Mouse (Mus musculus) midbrain, embryonic 14.5 days (tissue): ENCODE data around the gene Pspn. TPM values are rescaled to one million over a fixed set of nuclear protein-coding genes. Genes with fewer than 3 reads are reported as not detected.

Experiments
- ATAC-seq: fragments of 200-750 bp; cut with Nextera tagmentation; 2 replicates; pipeline ENCODE4 v1.8.0; 2017; ENCODE audit warnings: moderate number of reproducible peaks, moderate library complexity; ENCODE audit not compliant: low FRiP score, low TSS enrichment
- DNase-seq: peaks from one replicate; pipeline ENCODE4 v3.0.0-alpha.2; 2015
- H3K27ac ChIP-seq: fragments of 300-500 bp; sonication (generic); replicated peaks from 2 replicates; pipeline ENCODE4 v1.5.1; 2014; ENCODE audit warnings: mild to moderate bottlenecking, low read depth, low read length, moderate library complexity
- H3K27me3 ChIP-seq: fragments of 300-500 bp; sonication (generic); 2 replicates; pipeline ENCODE4 v1.6.1; 2014; ENCODE audit warnings: low read length, control low read depth, mixed read lengths; ENCODE audit not compliant: control insufficient read depth, insufficient read depth
- H3K36me3 ChIP-seq: fragments of 300-500 bp; sonication (generic); 2 replicates; pipeline ENCODE4 v1.6.1; 2014; ENCODE audit warnings: low read length, control low read depth; ENCODE audit not compliant: control insufficient read depth, insufficient read depth
- H3K4me1 ChIP-seq: fragments of 300-500 bp; sonication (generic); 2 replicates; pipeline ENCODE4 v1.6.1; 2014; ENCODE audit warnings: mild to moderate bottlenecking, antibody characterized with exemption, low read length, control low read depth; ENCODE audit not compliant: control insufficient read depth, insufficient read depth
- H3K4me2 ChIP-seq: fragments of 300-500 bp; sonication (generic); 2 replicates; pipeline ENCODE4 v1.6.1; 2014; ENCODE audit warnings: mild to moderate bottlenecking, low read length, moderate library complexity
- H3K4me3 ChIP-seq: fragments of 300-500 bp; sonication (generic); replicated peaks from 2 replicates; pipeline ENCODE4 v1.5.1; 2014; ENCODE audit warnings: low read depth, low read length
- H3K9ac ChIP-seq: fragments of 300-500 bp; sonication (generic); replicated peaks from 2 replicates; pipeline ENCODE4 v1.6.1; 2014; ENCODE audit warnings: mild to moderate bottlenecking, low read length, moderate library complexity
- H3K9me3 ChIP-seq: fragments of 300-500 bp; sonication (generic); 2 replicates; pipeline ENCODE4 v1.6.1; 2016; ENCODE audit warnings: low read length, control low read depth, mixed read lengths; ENCODE audit not compliant: control insufficient read depth
- WGBS: fragments of 180-500 bp; shearing (Covaris S2); extraction: QIAGEN DNeasy Blood & Tissue Kit; methylation state at CpG from one replicate; pipeline ENCODE4 v1.1.7; 2014; 5-methylcytosine and 5-hydroxymethylcytosine counted together
- polyA plus RNA-seq: library from polyadenylated mRNA; unstranded; fragments of >200 nt; fragmentation: Nextera tagmentation; extraction: Ambion mirVana; gene quantifications from 2 replicates; pipeline ENCODE4 v1.2.1, GENCODE M21; 2014

The Pspn gene
- polyA plus RNA-seq, 1 experiment from 2014 or later: not detected

GRCm38 (mm10) chr17:57029691-57030090 lies 29.9 kb upstream of the Pspn start:
- peak overlapping the region; percentile 98 for H3K9ac ChIP-seq
- peaks cover 11% of the 10 kb centered on the region for H3K4me1 ChIP-seq
- H3K27me3 ChIP-seq: no peaks in the 10 kb centered on the region
- peaks cover 42% of the 10 kb centered on the region for H3K36me3 ChIP-seq
- no peak for ATAC-seq
- DNase-seq: no peak
- WGBS: 60% methylated on average over 8 of the region's 8 CpGs
- peak overlapping the region; percentile 83 for H3K4me3 ChIP-seq
- H3K4me2 ChIP-seq: peak overlapping the region; percentile 98
- H3K9me3 ChIP-seq: no peaks in the 10 kb centered on the region
- no peak overlapping the region for H3K27ac ChIP-seq

DNA sequence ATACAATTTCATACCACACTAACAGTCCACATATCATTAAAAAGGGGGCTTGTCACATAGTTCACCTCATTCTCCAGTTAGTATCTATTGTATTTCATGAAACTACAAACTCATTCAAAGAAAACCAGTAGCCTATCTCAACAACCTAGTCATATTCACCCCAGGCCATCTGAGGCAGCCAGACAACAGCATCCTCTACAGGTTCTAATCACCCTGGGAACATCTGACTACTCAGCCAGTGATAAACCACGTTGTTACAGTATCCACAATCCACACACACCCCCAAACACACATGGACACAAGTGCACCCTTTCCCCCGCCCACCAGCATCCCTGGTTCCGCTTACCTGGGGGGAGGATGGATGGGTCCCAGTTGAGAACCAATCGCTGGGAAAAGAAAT lies 27.7 kb upstream of the Pspn start:
- Histone ChIP-seq H3K4me2 (no peak overlapping the region), H3K9ac (no peak overlapping the region), H3K36me3 (peaks cover 64% of the 10 kb centered on the region), H3K27me3 (no peaks in the 10 kb centered on the region), H3K9me3 (no peaks in the 10 kb centered on the region), H3K4me1 (peaks cover 11% of the 10 kb centered on the region), H3K27ac (no peak overlapping the region), H3K4me3 (no peak overlapping the region)
- no peak for ATAC-seq
- no peak for DNase-seq
- 94% methylated on average over 4 of the region's 4 CpGs for WGBS

DNA sequence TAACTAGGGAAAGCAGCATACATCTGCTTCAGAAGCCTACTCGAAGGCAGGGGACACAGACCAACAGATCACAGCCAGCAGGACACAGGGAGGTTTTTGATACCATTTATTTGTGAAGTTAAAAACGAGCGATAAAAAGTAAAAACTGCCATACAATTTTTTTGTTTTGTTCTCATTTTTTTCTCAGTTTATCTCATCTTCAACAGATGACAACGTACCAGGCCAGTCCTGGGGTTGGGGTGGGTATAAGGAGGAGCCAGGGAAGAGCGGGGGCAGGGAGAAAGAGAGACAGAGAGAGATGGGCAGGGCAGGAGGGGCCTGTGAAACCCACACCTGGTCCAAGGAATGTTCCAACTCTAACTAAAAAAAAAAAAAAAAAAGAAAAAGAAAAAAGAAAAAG lies 21.1 kb upstream of the Pspn start:
- DNase-seq (no peak), ATAC-seq (no peak)
- Histone ChIP-seq H3K4me3 (no peak overlapping the region), H3K4me2 (no peak overlapping the region), H3K27me3 (no peaks in the 10 kb centered on the region), H3K9ac (no peak overlapping the region), H3K27ac (no peak overlapping the region), H3K36me3 (peaks cover 53% of the 10 kb centered on the region), H3K9me3 (no peaks in the 10 kb centered on the region), H3K4me1 (no peaks in the 10 kb centered on the region)
- WGBS: 92% methylated on average over 5 of the region's 5 CpGs

- Histone ChIP-seq H3K9ac (no peak overlapping the region), H3K4me1 (no peaks in the 10 kb centered on the region), H3K4me3 (no peak overlapping the region), H3K36me3 (peaks cover 40% of the 10 kb centered on the region), H3K9me3 (no peaks in the 10 kb centered on the region), H3K27me3 (no peaks in the 10 kb centered on the region), H3K4me2 (no peak overlapping the region), H3K27ac (no peak overlapping the region)
- WGBS: 89% methylated on average over 2 of the region's 2 CpGs
- no peak for ATAC-seq
- no peak for DNase-seq
Measured at GRCm38 (mm10) chr17:57019693-57020092, 19.9 kb upstream of the Pspn start.

DNA sequence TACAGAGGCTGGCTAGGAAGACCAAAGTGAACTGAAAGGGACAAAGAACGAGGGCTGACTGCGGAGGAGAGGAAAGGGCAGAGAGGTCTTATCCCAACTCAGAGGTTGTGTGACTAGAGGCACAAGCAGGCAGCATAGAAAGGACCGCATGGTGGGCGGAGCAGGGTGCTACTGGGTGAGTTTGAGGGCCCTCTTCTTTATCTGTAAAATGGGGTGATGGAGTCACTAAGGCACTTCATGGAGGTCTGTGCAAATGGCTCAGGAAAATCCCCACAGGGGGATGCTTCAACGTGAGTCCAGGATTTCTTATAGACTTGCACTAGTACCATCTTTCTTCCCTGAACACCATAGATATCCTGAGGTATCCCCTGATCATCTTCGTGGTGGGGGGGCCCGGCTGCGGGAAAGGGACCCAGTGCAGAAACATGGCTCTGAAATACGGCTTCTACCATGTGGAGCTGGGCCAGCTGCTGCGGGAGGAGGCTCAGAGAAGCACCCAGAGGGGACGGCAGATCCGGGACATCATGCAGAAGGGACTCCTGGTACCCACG lies 12.5 kb upstream of the Pspn start:
- peaks cover 16% of the 10 kb centered on the region for H3K4me1 ChIP-seq
- peak overlapping the region; percentile 72 for H3K4me3 ChIP-seq
- H3K9ac ChIP-seq: no peak overlapping the region; the same call in 1 of the 2 replicates
- 76% methylated on average over 13 of the region's 13 CpGs for WGBS
- peak overlapping the region; percentile 96 for H3K27ac ChIP-seq
- ATAC-seq: no peak
- no peak for DNase-seq
- no peaks in the 10 kb centered on the region for H3K9me3 ChIP-seq
- peaks cover 14% of the 10 kb centered on the region for H3K36me3 ChIP-seq
- peak overlapping the region; percentile 84 for H3K4me2 ChIP-seq
- no peaks in the 10 kb centered on the region for H3K27me3 ChIP-seq

DNA sequence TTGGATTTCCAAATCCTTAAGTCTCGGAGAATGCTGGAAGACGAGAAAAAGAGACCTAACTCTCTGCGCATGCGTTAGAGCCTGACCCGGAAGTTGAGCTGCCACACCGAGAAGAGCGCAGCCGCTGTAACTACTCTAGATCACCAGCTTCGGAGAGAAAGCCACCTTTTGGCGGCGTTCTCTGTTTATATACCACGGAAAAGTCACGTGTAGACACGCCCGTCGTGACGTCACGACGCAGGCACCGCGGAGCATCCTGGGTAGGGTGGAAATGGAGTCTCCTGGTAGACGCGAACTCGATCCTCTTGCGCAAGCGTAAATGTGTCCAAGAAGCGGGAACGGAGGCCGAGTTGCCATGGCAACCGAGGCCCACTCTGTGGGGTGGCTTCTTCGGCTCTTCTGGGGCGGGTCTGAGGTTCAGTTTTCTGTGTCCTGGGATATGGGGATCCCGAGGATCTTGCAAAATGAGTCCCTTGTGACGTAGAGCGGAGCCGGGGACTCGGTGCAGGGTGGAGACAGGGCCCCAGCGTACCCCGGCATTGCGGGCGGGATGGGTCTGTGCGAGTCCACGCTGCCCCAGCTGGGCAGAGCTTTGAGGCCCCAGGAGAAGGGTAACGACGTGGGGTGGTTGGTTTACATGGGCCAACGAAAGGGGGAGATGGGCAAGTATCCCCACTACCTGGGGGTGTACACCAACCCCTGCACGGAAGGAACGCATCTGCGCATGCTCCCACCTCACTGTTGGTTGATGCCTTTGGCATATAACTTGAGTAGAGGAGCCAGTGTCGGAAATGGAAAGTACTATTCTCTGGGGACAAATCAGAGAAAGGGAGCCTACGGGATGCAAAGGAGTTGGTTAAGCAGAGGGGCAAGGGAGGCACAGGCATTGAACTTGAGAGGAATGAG lies 11.7 kb upstream of the Pspn start, which contains the start of the genes Gtf2f1 and Gm17949:
Gene Gtf2f1 (minus strand): TSS at position 53 of the 906 bp plus-strand sequence.
Gene Gm17949 (plus strand): TSS at position 234 of the 906 bp plus-strand sequence.
- Histone ChIP-seq H3K36me3 (peaks cover 22% of the 10 kb centered on the region), H3K9ac (peak within 1 kb of the TSS; percentile 80), H3K9me3 (no peaks in the 10 kb centered on the region), H3K27me3 (no peaks in the 10 kb centered on the region), H3K4me1 (peaks cover 16% of the 10 kb centered on the region), H3K4me2 (peak within 1 kb of the TSS; percentile 92), H3K4me3 (peak within 1 kb of the TSS; percentile 72), H3K27ac (peak within 1 kb of the TSS; percentile 96)
- peak; percentile 93 for ATAC-seq
- under 1% methylated on average over 51 of the region's 51 CpGs for WGBS
- peak; percentile 100 for DNase-seq

- Histone ChIP-seq H3K27me3 (no peaks in the 10 kb centered on the region), H3K27ac (peak overlapping the region; percentile 56; the same call in 1 of the 2 replicates), H3K4me1 (peaks cover 16% of the 10 kb centered on the region), H3K9ac (peak overlapping the region; percentile 73), H3K9me3 (no peaks in the 10 kb centered on the region), H3K4me3 (peak overlapping the region; percentile 72), H3K4me2 (peak overlapping the region; percentile 92), H3K36me3 (peaks cover 29% of the 10 kb centered on the region)
- DNase-seq (no peak), ATAC-seq (peak; percentile 56)
- WGBS: under 1% methylated on average over 19 of the region's 19 CpGs
Measured at GRCm38 (mm10) chr17:57010911-57011235, 11.1 kb upstream of the Pspn start.

GRCm38 (mm10) chr17:57007137-57007905 lies 7.5 kb upstream of the Pspn start:
- no peak for ATAC-seq
- Histone ChIP-seq H3K27me3 (no peaks in the 10 kb centered on the region), H3K4me1 (peaks cover 13% of the 10 kb centered on the region), H3K4me3 (no peak overlapping the region), H3K9ac (no peak overlapping the region), H3K9me3 (no peaks in the 10 kb centered on the region), H3K4me2 (no peak overlapping the region), H3K36me3 (peaks cover 63% of the 10 kb centered on the region), H3K27ac (no peak overlapping the region)
- 94% methylated on average over 13 of the region's 13 CpGs for WGBS
- peak; percentile 33 for DNase-seq
